Mouse (Mus musculus): ENCODE measurements around the gene Cblc. TPM values are rescaled to one million over a fixed set of nuclear protein-coding genes. Genes with fewer than 3 reads are reported as not detected.

The Cblc gene
- total RNA-seq (2021) = not detected
- long read RNA-seq, experiment 1 = 0 reads
- long read RNA-seq, experiment 2 = 0 reads

GRCm38 (mm10) chr7:19796697-19797588 is at the start of gene Cblc:
TSS of gene Cblc (minus strand) at chr7:19796809.
- intact Hi-C loops (cut with DNase I) = no loop called here
- DNase-seq (ENCODE audit: low spot score in 2 of 2) = peak; percentile 36 to 52

GRCm38 (mm10) chr7:19844521-19845171 is 48.0 kb upstream of the Cblc start:
- DNase-seq (ENCODE audit: low spot score in 2 of 2) = no peak
- intact Hi-C loops (cut with DNase I) = no loop called here

- intact Hi-C loops (cut with DNase I) = loop anchor here (1.0 kb wide), 1 partner anchor 40 kb away; no protein-coding TSS in a partner anchor
- peak; percentile 41 to 64 for DNase-seq (ENCODE audit: low spot score in 2 of 2)
Observed at GRCm38 (mm10) chr7:19843561-19843960, 47.0 kb upstream of the Cblc start.

DNA sequence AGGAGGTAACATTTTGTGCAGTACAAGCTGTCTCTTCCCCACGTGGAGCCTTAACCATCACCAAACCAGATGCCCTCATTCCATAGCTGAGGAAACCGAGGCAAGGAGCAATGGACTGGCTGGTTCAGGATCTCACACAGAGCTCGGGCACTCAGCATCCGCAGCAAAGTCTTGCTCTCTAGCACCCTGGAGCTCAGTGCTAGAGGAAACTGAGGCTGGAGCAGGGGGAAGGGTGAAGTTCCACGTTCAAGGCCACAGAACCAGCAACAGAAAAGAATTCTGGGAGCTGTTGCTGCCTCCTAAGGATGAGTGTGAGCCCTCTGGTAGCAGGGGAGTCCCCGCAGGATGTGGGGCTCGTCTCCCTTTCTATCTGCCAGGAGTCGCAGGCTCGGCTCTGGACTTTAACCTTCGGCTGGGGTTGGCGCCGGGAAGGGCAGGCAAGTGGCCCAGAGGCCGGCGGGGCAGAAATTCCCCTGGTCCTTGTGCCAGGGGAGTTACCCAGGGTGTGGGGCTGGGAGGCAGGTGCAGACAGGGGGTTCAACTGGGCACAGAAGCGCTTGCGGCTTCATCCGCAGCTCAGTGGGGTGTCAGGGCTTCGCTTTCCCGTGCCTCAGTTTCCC is 46.4 kb upstream of the Cblc start:
- DNase-seq (ENCODE audit: low spot score in 2 of 2) = no peak
- intact Hi-C loops (cut with DNase I) = loop anchor here (1.0 kb wide), 1 partner anchor 40 kb away; no protein-coding TSS in a partner anchor

GRCm38 (mm10) chr7:19841686-19842413 is 45.2 kb upstream of the Cblc start:
- intact Hi-C loops (cut with DNase I) = no loop called here
- DNase-seq (ENCODE audit: low spot score in 2 of 2) = no peak

DNA sequence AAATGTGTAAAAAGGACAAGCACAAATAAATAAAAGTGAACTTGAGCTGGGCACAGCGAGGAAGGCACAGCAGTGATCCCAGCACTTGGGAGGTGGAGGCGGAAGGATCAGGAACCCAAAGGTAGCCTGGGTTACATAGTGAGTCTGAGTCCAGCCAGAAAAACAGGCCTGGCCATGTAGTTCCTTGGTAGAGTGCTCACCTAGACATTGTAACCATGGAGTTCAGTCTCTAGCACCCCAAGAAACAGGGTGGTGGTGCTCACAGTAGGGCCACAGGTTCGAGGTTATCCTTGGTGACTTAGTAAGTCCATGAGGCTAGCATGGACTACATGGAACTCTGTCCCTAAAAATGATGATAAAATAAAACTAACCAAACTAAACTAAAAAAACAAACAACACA is 44.3 kb upstream of the Cblc start:
- intact Hi-C loops (cut with DNase I) = no loop called here
- DNase-seq (ENCODE audit: low spot score in 2 of 2) = no peak

DNA sequence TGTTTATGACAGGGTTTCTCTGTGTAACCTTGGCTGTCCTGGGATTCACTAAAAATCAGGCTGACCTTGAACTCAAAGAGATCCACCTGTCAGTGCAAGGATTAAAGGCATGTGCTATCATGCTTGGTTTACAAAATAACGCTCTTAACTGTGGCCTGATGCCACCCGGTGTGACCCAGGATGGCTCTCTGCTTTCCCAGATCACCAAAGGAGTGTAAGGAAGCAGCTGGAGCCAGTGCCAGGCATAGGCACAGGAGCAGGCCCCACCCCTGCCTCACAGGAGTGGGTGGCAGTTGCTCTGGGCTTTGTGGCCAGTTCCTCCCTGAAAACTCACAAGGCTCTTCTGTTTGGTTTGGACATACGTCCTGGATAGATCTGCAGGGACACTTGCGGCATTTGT is 43.8 kb upstream of the Cblc start:
- intact Hi-C loops (cut with DNase I) = no loop called here
- no peak for DNase-seq (ENCODE audit: low spot score in 2 of 2)

DNA sequence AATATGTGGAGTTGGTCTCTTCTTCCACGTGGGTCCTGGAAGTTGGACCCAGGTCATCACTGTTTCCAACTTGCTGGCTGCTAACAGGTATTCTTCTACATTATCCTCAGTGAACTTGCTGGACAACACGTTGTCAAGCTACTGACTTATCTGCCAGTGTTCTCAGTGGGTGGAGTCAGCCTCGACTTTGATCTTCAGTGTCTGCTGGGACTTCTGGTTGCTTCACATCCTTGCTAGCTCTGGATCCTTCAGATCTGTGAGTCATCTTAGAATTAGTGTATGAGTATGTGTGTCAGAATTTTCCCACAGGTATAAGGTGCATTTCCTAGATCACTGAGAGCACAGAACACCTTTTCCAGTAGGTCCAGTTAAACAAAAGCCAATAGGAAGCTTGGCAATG is 40.2 kb upstream of the Cblc start:
- intact Hi-C loops (cut with DNase I) = no loop called here
- DNase-seq (ENCODE audit: low spot score in 2 of 2) = no peak

- intact Hi-C loops (cut with DNase I) = no loop called here
- DNase-seq (ENCODE audit: low spot score in 2 of 2) = no peak
Observed at GRCm38 (mm10) chr7:19834055-19834454, 37.4 kb upstream of the Cblc start.

- intact Hi-C loops (cut with DNase I) = no loop called here
- DNase-seq (ENCODE audit: low spot score in 2 of 2) = no peak
Observed at GRCm38 (mm10) chr7:19831837-19832236, 35.2 kb upstream of the Cblc start.

- peak in 1 of 2 experiments; percentile 43 for DNase-seq (ENCODE audit: low spot score in 2 of 2)
- intact Hi-C loops (cut with DNase I) = no loop called here
Observed at GRCm38 (mm10) chr7:19830682-19831156, 34.1 kb upstream of the Cblc start.

DNA sequence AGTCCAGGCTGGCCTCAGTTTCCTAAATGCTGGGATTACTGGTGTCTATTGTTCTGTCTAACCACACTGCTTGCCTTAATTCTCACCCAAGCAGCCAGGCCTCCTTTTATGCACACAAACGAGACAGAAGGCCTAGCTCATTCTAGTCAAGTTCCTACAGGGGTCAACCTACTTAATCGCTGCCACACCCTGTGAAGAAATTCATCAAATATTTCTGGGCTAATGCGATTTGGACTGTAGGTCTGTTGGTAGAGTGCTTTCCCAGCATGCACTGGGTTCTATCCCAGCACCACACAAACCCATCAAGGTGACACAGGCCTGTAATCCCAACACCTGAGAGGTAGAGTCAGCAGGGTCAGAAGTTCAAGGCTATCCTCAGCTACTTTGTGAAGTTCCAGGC is 33.1 kb upstream of the Cblc start:
- intact Hi-C loops (cut with DNase I) = no loop called here
- DNase-seq (ENCODE audit: low spot score in 2 of 2) = no peak

GRCm38 (mm10) chr7:19826756-19827155 is 30.1 kb upstream of the Cblc start:
- no peak for DNase-seq (ENCODE audit: low spot score in 2 of 2)
- intact Hi-C loops (cut with DNase I) = no loop called here

DNA sequence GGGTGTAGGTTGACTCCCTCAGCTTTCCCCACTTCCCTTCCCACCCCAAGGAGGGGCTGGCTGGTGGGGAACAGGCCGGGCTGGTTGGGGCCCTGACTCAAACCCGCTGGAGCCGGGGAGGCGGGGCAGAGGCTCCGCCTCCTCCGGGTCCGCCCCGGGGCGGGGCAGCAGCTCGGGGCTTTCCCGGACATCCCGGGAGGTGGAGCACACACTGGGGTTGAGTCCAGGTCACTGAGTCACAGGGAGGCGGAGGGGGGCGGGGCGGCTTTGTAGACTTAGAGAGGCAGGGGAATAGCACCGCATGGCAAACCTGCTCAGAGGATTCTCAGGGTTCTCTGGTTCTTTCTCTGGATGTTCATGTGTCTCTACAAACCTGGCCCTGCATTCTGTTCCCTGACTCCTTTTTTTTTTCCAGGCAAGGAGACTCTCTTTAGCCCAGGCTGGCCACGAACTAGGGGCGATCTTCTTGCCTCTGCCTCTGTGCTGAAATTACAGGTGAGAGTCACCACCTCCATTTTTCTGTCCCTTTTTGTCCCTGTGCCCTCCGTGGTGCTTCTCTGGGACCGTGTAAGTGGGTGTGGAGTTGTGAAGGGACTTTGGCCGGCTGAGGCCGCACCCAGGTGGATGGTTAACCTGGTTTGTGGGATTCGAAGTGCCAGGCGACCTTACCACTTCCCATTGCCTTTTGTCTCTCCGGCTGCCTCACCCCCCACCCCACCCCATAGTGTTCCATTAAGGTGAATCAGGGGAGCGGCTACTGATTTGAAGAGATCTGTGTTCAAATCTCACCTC is 27.8 kb upstream of the Cblc start:
- DNase-seq (ENCODE audit: low spot score in 2 of 2) = no peak
- intact Hi-C loops (cut with DNase I) = no loop called here

GRCm38 (mm10) chr7:19823256-19824181 is 26.9 kb upstream of the Cblc start:
- intact Hi-C loops (cut with DNase I) = no loop called here
- DNase-seq (ENCODE audit: low spot score in 2 of 2) = no peak

GRCm38 (mm10) chr7:19822604-19823058 is 26.0 kb upstream of the Cblc start, which contains the start of gene Bcl3:
TSS of gene Bcl3 (minus strand) at chr7:19822770.
- intact Hi-C loops (cut with DNase I) = no loop called here
- no peak for DNase-seq (ENCODE audit: low spot score in 2 of 2)

- DNase-seq (ENCODE audit: low spot score in 2 of 2) = no peak
- intact Hi-C loops (cut with DNase I) = no loop called here
Observed at GRCm38 (mm10) chr7:19822193-19822592, 25.6 kb upstream of the Cblc start.

All from left cerebral cortex, postnatal 14 days (tissue).